Mouse (Mus musculus) kidney, embryonic 16.5 days (tissue): ENCODE data around the gene Kdm7a. TPM values are rescaled to one million over a fixed set of nuclear protein-coding genes. Genes with fewer than 3 reads are reported as not detected.

Experiments used
- ATAC-seq: fragments of 200-750 bp; cut with Nextera tagmentation; 2 replicates; pipeline ENCODE4 v1.8.0; 2017; ENCODE audit warnings: moderate TSS enrichment; ENCODE audit not compliant: low FRiP score, low TSS enrichment
- H3K27ac ChIP-seq: fragments of 300-500 bp; sonication (generic); 2 replicates; pipeline ENCODE4 v1.5.1; 2014; ENCODE audit warnings: low read length
- H3K27me3 ChIP-seq: fragments of 300-500 bp; sonication (generic); 2 replicates; pipeline ENCODE4 v1.6.1; 2014; ENCODE audit warnings: low read length, control low read depth, mixed read lengths; ENCODE audit not compliant: insufficient read depth
- H3K36me3 ChIP-seq: fragments of 300-500 bp; sonication (generic); 2 replicates; pipeline ENCODE4 v1.6.1; 2014; ENCODE audit warnings: low read length, control low read depth, mixed read lengths; ENCODE audit not compliant: insufficient read depth
- H3K4me1 ChIP-seq: fragments of 300-500 bp; sonication (generic); 2 replicates; pipeline ENCODE4 v1.6.1; 2014; ENCODE audit warnings: low read length, control low read depth, mixed read lengths; ENCODE audit not compliant: insufficient read depth
- H3K4me2 ChIP-seq: fragments of 300-500 bp; sonication (generic); replicated peaks from 2 replicates; pipeline ENCODE4 v1.6.1; 2014; ENCODE audit warnings: low read depth, low read length
- H3K4me3 ChIP-seq: fragments of 300-500 bp; sonication (generic); 2 replicates; pipeline ENCODE4 v1.5.1; 2014; ENCODE audit warnings: mild to moderate bottlenecking, low read length
- H3K9ac ChIP-seq: fragments of 300-500 bp; sonication (generic); replicated peaks from 2 replicates; pipeline ENCODE4 v1.6.1; 2014; ENCODE audit warnings: low read length
- H3K9me3 ChIP-seq: fragments of 300-500 bp; sonication (generic); 2 replicates; pipeline ENCODE4 v1.6.1; 2016; ENCODE audit warnings: low read length, control low read depth
- WGBS: fragments of 180-500 bp; shearing (Covaris S2); extraction: QIAGEN DNeasy Blood & Tissue Kit; methylation state at CpG from one replicate; pipeline ENCODE4 v1.1.7; 2014; 5-methylcytosine and 5-hydroxymethylcytosine counted together
- polyA plus RNA-seq: library from polyadenylated mRNA; unstranded; fragments of >200 nt; fragmentation: Nextera tagmentation; extraction: Ambion mirVana; gene quantifications from 2 replicates; pipeline ENCODE4 v1.2.1, GENCODE M21; 2015

Gene Kdm7a
- polyA plus RNA-seq, 1 experiment from 2014 or later, result 5.7 TPM

DNA sequence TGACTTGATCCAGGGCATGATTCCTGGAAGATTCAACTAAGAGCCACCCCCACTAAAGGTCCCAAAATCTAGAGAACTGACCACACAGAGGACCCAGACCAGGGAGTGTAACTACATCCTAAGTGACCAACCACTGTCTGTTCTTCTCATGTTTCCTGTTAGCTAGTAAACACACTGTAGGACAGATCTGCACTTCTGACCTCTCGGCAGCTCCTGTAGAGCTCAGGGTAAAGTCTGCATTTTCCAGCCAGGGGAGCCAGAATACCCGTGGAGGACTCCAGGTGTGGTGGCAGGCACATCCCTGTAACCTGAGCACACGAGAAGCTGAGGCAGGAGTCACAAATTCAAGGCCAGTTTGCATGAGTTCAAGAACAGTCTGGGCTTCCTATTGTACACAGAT lies 31.3 kb upstream of the Kdm7a start:
- no peak for ATAC-seq
- H3K27me3 ChIP-seq, result no peaks in the 10 kb centered on the region
- no peak overlapping the region for H3K27ac ChIP-seq
- no peaks in the 10 kb centered on the region for H3K9me3 ChIP-seq
- H3K4me1 ChIP-seq, result peaks cover 8% of the 10 kb centered on the region
- no peaks in the 10 kb centered on the region for H3K36me3 ChIP-seq
- H3K4me2 ChIP-seq, result no peak overlapping the region
- no peak overlapping the region for H3K4me3 ChIP-seq
- WGBS, result 41% methylated on average over 3 of the region's 3 CpGs
- no peak overlapping the region for H3K9ac ChIP-seq

DNA sequence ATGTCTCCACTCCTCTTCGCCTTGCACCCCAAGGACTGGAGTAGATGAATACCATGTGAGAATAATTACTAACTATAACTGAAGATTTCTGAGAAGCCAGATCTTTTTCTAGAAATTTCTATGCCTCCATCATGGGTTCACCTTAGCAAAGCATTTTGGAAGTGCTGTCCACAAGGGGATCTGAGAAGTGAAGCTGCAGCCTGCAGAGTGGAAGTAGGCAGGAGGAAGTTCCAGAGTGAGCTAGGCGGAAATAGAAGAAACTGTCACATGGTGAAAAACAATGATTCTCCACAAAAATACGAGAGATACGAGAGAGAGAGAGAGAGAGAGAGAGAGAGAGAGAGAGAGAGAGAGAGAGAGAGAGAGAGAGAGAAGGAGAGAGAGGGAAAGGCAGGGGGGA lies 26.0 kb upstream of the Kdm7a start:
- ATAC-seq, result no peak

GRCm38 (mm10) chr6:39230664-39231063 lies 24.1 kb upstream of the Kdm7a start:
- no peak overlapping the region for H3K4me3 ChIP-seq
- 78% methylated on average over 8 of the region's 8 CpGs for WGBS
- H3K9ac ChIP-seq, result no peak overlapping the region
- no peaks in the 10 kb centered on the region for H3K36me3 ChIP-seq
- H3K27ac ChIP-seq, result no peak overlapping the region
- ATAC-seq, result no peak
- H3K9me3 ChIP-seq, result no peaks in the 10 kb centered on the region
- no peaks in the 10 kb centered on the region for H3K4me1 ChIP-seq
- H3K4me2 ChIP-seq, result no peak overlapping the region
- H3K27me3 ChIP-seq, result no peaks in the 10 kb centered on the region

More for the DNA sequence above, 26.0 kb upstream of the Kdm7a start:
- no peaks in the 10 kb centered on the region for H3K9me3 ChIP-seq
- H3K4me2 ChIP-seq, result no peak overlapping the region
- WGBS, result 71% methylated on average over 4 of the region's 4 CpGs
- no peaks in the 10 kb centered on the region for H3K36me3 ChIP-seq
- no peak overlapping the region for H3K27ac ChIP-seq
- no peak overlapping the region for H3K9ac ChIP-seq
- no peak overlapping the region for H3K4me3 ChIP-seq
- no peaks in the 10 kb centered on the region for H3K4me1 ChIP-seq
- no peaks in the 10 kb centered on the region for H3K27me3 ChIP-seq

DNA sequence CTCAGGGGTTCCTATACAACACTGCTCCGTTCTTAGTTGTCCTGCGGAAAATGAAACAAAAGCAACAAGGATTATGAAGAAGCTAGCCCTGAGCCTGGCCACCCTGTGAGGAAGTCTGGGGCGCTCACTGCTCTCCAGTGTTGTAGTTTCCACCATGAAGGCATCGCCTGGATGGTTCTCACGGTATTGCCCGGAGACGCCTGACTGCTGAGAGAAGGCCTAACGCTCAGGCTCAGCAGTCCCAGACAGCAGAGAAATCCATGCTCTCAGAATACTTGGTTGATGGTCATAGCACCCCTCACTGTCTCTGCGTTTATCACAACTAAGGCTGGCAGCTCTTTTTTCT lies 20.0 kb upstream of the Kdm7a start:
- no peaks in the 10 kb centered on the region for H3K36me3 ChIP-seq

GRCm38 (mm10) chr6:39225876-39226609 lies 19.5 kb upstream of the Kdm7a start:
- H3K36me3 ChIP-seq, result no peaks in the 10 kb centered on the region

More for the DNA sequence above, 20.0 kb upstream of the Kdm7a start:
- H3K4me1 ChIP-seq, result no peaks in the 10 kb centered on the region
- H3K27me3 ChIP-seq, result no peaks in the 10 kb centered on the region
- H3K9ac ChIP-seq, result 0 out of 2 replicates have a peak overlapping the region, but pooled peaks have one; percentile 35
- 52% methylated on average over 9 of the region's 9 CpGs for WGBS
- H3K4me3 ChIP-seq, result no peak overlapping the region
- no peak for ATAC-seq
- H3K27ac ChIP-seq, result no peak overlapping the region
- H3K9me3 ChIP-seq, result no peaks in the 10 kb centered on the region
- no peak overlapping the region for H3K4me2 ChIP-seq

DNA sequence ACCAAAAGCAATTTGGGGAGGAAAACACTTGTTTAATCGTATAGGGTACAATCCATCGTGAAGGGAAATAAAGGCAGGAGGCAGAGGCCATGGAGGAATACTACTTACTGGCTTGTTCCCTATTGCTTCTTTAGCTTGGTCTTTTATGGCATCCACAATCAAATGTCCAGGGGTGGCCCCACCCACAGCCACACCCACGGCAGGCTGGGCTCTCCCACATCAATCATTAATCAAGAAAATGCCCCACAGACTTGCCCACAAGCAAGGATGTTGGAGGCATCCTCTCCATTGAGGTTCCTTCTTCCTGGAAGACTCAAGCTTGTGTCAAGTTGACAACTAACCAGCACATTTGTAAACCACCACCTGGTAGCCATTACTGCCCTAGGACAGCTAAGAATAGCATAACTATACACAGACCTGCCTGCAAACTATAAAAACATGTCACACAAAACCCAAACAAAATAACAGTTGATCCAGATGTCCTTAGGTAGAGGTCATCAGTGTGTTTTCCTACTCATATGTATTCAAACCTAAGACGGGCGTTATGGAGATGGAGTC lies 16.8 kb upstream of the Kdm7a start:
- no peak overlapping the region for H3K9ac ChIP-seq
- no peak overlapping the region for H3K4me2 ChIP-seq
- no peaks in the 10 kb centered on the region for H3K36me3 ChIP-seq
- no peak overlapping the region for H3K27ac ChIP-seq
- no peaks in the 10 kb centered on the region for H3K9me3 ChIP-seq
- no peak overlapping the region for H3K4me3 ChIP-seq
- no peaks in the 10 kb centered on the region for H3K27me3 ChIP-seq
- H3K4me1 ChIP-seq, result no peaks in the 10 kb centered on the region
- ATAC-seq, result no peak
- WGBS, result 65% methylated on average over 5 of the region's 5 CpGs

More at GRCm38 (mm10) chr6:39225876-39226609, 19.5 kb upstream of the Kdm7a start:
- WGBS, result 36% methylated on average over 7 of the region's 7 CpGs
- Histone ChIP-seq H3K27ac (no peak overlapping the region), H3K9me3 (no peaks in the 10 kb centered on the region), H3K4me1 (no peaks in the 10 kb centered on the region), H3K9ac (0 out of 2 replicates have a peak overlapping the region, but pooled peaks have one; percentile 35), H3K4me3 (no peak overlapping the region), H3K27me3 (no peaks in the 10 kb centered on the region), H3K4me2 (no peak overlapping the region)
- ATAC-seq, result no peak

GRCm38 (mm10) chr6:39222487-39222886 lies 15.9 kb upstream of the Kdm7a start:
- no peak for ATAC-seq
- no peaks in the 10 kb centered on the region for H3K9me3 ChIP-seq
- no peak overlapping the region for H3K27ac ChIP-seq
- H3K36me3 ChIP-seq, result no peaks in the 10 kb centered on the region
- 62% methylated on average over 5 of the region's 5 CpGs for WGBS
- H3K4me2 ChIP-seq, result no peak overlapping the region
- no peaks in the 10 kb centered on the region for H3K4me1 ChIP-seq
- no peaks in the 10 kb centered on the region for H3K27me3 ChIP-seq
- H3K9ac ChIP-seq, result no peak overlapping the region
- no peak overlapping the region for H3K4me3 ChIP-seq

DNA sequence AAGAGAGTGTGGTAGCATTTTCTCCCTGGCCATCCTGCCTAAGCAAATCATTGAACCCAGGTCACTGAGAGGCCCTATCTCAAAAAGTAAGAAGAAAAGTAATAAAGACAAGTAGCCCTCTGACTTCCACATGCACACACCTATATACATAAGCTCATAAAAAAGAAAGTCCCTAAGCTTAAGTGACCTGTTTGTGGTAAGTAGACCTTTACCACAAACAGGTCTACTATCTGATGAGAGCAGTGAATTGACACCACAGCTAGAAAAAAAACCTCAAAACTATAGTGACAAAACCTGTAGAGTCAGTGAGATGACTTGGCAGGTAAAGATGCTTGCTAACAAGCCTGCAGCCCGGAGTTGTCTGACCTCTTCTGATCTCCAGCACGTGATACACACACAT lies 11.4 kb upstream of the Kdm7a start:
- no peaks in the 10 kb centered on the region for H3K4me1 ChIP-seq

DNA sequence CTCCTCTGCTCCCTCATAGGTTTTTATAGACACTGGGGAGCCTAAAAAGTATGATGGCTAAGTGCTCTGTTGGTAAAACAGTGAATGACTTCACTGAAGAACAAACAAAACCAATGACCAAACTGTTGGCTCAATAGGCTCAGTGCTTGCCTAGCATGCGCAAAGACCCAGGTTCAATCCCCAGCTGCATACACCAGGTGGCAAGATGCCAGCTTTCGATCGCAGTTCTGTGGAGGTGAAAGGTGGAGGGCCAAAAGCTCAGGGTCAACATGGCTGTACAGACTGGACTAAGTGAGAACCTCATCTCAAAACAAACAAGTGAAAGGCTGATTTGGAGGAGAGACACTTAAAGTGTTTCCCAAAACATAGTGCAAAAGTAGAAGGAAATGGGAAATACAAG lies 10.5 kb upstream of the Kdm7a start:
- Histone ChIP-seq H3K36me3 (no peaks in the 10 kb centered on the region), H3K4me1 (no peaks in the 10 kb centered on the region), H3K4me3 (no peak overlapping the region), H3K4me2 (no peak overlapping the region), H3K9me3 (no peaks in the 10 kb centered on the region), H3K27me3 (no peaks in the 10 kb centered on the region), H3K27ac (no peak overlapping the region), H3K9ac (no peak overlapping the region)
- ATAC-seq, result no peak
- 95% methylated on average over 3 of the region's 3 CpGs for WGBS

More for the DNA sequence above, 11.4 kb upstream of the Kdm7a start:
- Histone ChIP-seq H3K4me2 (no peak overlapping the region), H3K27me3 (no peaks in the 10 kb centered on the region), H3K27ac (no peak overlapping the region), H3K4me3 (no peak overlapping the region), H3K36me3 (no peaks in the 10 kb centered on the region), H3K9ac (no peak overlapping the region), H3K9me3 (no peaks in the 10 kb centered on the region)
- ATAC-seq, result no peak
- WGBS, result 86% methylated on average over 2 of the region's 2 CpGs

DNA sequence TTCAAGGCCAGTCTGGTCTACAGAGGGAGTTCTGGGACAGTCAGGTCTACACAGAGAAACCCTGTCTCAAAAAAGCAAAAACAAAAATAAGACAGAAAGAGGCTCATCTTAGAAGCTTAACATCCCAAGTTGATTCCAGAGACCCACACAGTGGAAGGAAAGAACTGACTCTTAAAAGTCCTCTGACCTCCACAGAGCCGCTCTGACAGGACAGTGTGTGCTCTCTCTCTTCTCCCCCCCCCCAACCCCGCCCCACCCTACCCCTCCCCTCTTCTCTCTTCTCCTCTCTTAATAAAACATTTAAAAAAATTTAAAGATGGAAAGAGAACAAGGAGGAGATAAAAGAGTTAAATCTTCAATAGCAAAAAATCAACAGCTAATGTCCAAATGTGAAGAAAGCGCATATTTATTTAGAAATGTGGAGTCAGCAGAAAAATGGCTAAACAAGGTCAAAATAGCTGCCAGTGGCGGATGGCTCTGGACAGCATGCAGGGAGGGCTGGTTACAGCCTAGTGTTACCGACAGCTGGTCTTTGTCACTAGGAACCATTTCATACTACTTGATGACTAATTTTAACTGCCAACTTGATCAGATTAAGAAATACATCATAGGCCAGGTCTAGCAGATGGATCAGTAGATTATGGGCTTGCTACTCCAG lies 8.5 kb upstream of the Kdm7a start:
- H3K36me3 ChIP-seq, result no peaks in the 10 kb centered on the region
- H3K4me1 ChIP-seq, result no peaks in the 10 kb centered on the region
- H3K27me3 ChIP-seq, result no peaks in the 10 kb centered on the region
- 72% methylated on average over 4 of the region's 5 CpGs for WGBS
- no peak overlapping the region for H3K9ac ChIP-seq
- H3K4me3 ChIP-seq, result no peak overlapping the region
- no peak overlapping the region for H3K4me2 ChIP-seq
- ATAC-seq, result no peak
- no peak overlapping the region for H3K27ac ChIP-seq
- no peaks in the 10 kb centered on the region for H3K9me3 ChIP-seq
